Mouse (Mus musculus) frontal cortex, adult (tissue): ENCODE results near the gene Abhd12b.

Source experiments
- ATAC-seq: cut with Nextera tagmentation; 2 replicates; pipeline ENCODE4 v1.9.2; 2017; ENCODE audit warnings: mild to moderate bottlenecking, moderate library complexity, mixed read lengths; ENCODE audit not compliant: low TSS enrichment

Gene Abhd12b

DNA sequence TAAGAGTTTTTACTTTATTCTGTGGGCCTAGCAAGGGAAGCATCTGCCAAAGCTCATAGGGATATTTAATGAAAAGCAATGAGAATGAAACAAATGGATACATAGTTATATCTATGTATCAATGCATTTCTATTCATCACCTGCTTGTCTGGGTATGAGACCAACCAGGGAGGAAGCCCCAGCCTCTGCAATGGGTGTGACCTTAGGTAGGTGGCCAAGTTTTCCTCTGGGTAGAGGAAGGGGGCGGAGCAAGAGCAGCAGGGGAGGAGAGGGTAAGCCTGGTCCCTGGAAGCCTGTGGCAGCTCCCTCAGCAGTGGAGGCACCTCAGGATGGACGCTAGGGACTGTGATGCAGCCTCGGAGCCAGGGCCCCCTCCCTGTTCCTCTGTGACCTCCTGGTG is at the start of gene Abhd12b:
Abhd12b (plus strand) TSS at position 301 of the 400 bp plus-strand sequence.
- no peak for ATAC-seq

GRCm38 (mm10) chr12:70104199-70104598 is 49.7 kb upstream of the Abhd12b start:
- ATAC-seq: no peak

GRCm38 (mm10) chr12:70104776-70105420 is 49.0 kb upstream of the Abhd12b start:
- no peak for ATAC-seq

- ATAC-seq: no peak
These were observed 48.1 kb upstream of the Abhd12b start for GRCm38 (mm10) chr12:70105885-70106284.

GRCm38 (mm10) chr12:70106508-70106907 is 47.4 kb upstream of the Abhd12b start:
- ATAC-seq: no peak

DNA sequence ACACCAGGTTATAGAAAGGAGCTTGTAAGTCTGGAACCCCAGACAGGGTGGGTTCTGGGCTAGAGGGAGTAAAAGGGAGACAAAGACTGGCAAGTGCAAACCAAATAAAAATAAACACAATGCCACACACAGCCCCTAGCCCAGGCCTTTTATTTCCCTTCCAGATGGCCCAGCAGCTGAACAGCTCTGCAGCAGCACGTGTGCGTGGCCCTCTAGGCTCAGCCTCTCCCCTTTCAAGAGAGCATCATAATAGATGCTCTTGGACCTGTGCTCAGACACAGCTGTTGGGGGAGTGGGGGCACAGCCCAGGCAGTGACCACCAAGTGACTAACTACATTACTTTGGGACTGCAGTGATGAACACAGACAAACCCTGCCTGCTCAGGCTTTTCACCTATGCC is 45.8 kb upstream of the Abhd12b start:
- no peak for ATAC-seq

GRCm38 (mm10) chr12:70109921-70110320 is 44.0 kb upstream of the Abhd12b start:
- no peak for ATAC-seq

GRCm38 (mm10) chr12:70110375-70111116 is 43.4 kb upstream of the Abhd12b start:
- peak; percentile 55 for ATAC-seq

GRCm38 (mm10) chr12:70111117-70111366 is 42.9 kb upstream of the Abhd12b start:
- peak; percentile 1; the same call in 1 of the 2 replicates for ATAC-seq

DNA sequence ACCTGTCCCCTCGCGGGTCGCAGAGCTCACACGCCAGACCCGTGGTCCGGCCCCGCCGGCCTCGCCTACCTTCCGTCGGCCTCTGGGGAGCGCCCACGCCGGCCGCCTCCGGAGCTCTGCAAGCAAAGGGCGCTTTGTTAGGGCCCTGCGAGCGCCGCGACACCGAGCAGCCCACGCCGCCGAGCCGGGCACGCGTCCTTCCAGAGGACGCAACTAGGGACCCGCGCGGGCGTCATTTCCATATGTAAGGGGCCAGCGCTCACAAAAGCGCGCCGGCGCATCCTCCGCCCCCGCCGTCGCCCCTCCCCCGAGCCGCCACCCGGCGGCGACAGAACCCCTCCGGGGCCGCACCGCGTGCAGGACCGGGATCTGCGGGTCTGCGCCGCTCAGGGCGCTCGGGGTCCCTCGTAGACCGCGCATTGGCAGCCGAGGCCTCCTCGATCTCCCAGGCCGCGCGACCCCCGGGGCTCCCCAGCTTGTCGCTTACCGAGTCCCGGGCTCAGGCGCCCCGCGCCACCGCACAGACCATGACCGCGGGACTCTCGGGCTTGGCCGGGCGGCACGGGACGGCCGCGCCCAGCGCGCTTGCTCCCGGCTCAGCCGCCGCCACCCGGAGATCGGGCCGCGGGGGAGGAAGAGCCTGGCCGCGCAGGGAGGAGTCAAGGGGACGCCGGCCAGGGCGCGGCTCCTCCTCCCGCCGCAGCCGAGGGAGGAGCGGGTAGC is 42.4 kb upstream of the Abhd12b start:
- ATAC-seq: peak; percentile 53

DNA sequence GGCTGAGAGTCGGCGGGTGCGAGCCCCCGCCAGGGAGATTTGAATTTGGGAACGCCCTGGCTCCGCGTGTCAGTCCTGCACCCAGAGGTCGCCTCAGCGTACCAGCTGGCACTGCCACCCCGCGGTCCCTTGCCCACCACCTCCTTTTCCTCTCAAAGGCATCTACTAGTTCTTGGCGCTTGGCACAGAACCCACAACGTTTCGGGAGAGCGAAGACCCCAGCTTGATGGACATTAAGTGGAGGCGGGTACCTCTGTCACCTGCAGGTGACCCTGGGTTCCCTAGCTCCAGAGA is 41.9 kb upstream of the Abhd12b start:
- ATAC-seq: no peak

- ATAC-seq: peak; percentile 29
These were observed 40.6 kb upstream of the Abhd12b start, which contains the start of gene Nin for GRCm38 (mm10) chr12:70113351-70113750. Gene Nin, minus strand, starts transcription at chr12:70113717.

DNA sequence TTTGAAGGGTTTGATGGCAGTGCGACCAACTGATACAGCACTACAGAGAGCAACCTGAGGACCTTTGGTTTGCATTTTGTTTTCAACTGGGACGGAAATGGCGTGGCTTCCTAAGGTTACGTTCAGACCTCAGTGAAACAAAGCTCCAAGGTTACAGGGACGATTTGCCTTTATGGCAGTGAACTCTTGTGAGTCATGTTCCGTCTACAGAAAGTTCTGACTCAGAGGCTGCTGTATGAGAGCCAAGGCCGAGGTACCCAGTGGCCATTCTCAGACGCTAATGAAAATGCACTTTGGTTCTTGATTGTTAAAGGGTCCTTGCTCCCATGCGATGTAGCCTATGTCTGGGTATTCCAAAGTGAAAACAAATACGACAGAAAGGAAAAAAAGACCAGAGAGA is 36.8 kb upstream of the Abhd12b start:
- no peak for ATAC-seq

DNA sequence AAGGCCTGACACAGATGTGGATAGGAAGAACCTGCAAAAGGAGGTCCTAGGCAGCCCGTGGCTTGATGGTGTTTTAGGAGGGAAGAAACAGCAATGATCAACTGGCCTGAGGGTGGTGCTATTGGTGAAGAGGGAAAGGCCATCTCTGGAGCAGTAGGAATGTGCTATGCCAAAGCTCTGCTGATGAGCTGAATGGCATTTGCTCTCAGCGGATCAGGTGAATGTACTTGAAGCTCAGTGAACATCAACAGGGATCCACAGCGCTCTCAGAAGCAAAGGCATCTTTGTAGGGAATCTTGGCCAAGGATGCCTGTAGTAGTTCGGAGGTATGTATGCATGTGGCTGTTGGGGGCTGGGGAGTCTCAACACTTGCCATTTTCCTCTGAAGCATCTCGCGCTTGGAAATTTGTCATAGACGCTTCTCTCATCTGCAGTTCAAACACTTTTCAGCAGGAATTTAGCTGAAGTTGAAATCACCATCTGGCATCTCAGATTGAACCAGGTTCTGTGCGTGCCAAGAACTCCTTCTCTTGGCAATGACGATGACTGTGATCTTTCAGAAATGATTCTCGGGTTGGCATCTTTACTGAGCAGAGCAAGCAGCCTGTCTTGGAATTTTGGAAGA is 35.1 kb upstream of the Abhd12b start:
- ATAC-seq: peak; percentile 89

- ATAC-seq: 0 out of 2 replicates have a peak, but pooled peaks have one; percentile 12
These were observed 34.4 kb upstream of the Abhd12b start for GRCm38 (mm10) chr12:70119552-70119951.

GRCm38 (mm10) chr12:70126626-70127025 is 27.3 kb upstream of the Abhd12b start:
- ATAC-seq: no peak

DNA sequence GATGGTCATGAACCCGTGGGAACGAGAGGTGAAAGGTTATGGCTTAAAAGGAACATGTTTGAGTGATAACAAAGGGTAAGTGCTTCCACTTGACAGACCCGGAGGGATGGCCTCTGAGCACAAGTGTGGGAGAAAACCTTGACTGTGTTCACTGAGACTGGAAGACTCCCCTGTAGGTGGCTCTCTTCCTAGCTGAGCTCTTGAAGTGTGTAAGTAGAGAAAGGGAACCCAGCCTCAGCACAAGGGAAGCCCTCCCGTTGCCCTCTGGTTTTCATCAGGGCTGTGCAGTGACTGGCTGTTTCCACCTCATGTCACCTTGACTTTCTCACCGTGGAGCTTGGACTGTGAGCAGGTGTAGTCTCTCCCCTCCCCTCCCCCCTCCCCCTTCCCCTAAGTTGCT is 24.8 kb upstream of the Abhd12b start:
- peak; percentile 50; the same call in 1 of the 2 replicates for ATAC-seq

- ATAC-seq: peak; percentile 72
These were observed 22.8 kb upstream of the Abhd12b start for GRCm38 (mm10) chr12:70131042-70131675.

DNA sequence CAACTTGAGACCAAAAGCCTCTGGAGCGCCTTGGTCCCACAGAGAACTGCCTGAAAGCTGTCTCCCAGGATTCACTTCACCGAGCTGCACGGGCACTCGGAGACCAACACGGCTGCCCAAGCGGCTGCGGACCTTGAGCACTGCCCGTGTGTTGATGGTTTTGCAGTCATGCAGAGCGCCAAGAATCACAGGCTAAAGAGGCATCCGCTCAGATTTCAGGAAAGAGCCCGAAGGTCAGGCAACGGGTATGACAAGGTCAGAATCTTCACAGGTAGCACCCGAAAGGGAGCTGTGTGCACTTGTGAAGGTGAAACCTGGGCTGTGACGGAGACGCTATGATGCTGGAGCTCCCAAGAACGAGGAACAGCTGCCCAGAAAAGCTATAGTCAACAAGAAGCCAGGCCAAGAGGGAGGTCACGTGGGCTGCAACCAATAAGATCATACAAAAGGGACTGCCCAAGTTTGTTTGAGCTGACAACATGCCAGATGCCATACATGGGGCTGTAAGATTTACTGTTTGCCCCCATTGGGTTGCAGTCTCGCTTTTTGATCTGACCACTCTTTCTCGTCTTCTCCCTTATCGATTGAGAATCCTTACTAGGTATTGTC is 19.2 kb upstream of the Abhd12b start:
- no peak for ATAC-seq

DNA sequence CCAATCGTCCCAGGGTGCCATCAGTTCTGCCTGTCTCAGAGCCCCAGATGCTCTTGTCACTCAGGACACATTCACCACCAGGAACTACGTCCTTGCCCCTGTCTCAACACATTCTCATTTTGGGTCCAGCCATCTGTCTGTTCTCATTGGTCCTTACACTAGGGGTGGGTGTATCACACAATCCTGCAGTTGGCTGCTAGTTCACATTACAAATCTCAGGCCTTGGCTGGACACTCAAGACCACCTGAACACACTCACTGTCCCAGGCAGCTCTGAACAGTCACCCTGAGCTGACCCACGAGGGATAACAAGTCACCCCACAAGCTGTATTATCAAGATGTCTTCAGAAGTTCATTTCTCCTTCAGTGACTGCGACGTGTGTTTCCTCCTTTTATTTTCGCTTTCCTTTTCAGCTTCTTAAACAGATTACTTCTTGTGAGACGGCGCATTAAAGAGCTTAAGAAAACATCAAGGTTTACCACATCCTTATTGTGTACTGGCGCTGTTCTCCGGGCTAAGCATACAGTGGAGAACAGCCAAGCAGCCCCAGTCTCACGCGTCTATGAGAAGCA is 17.7 kb upstream of the Abhd12b start:
- ATAC-seq: no peak

- ATAC-seq: no peak
These were observed 16.8 kb upstream of the Abhd12b start for GRCm38 (mm10) chr12:70137095-70137494.
